Mouse (Mus musculus): ENCODE measurements at regions not wholly inside any gene's neighbourhood (a gene's known extent, or its start where the extent isn't known, plus 50 kb on each side); places are given as distances from the start of the nearest gene placed in this dataset.

- WGBS, result 52% methylated on average over 7 of the region's 7 CpGs
- Histone ChIP-seq H3K36me3 (no peaks in the 10 kb centered on the region), H3K27ac (no peak overlapping the region), H3K9me3 (no peaks in the 10 kb centered on the region), H3K9ac (no peak overlapping the region), H3K4me2 (replicated peaks) (no peak overlapping the region), H3K4me1 (peaks cover 1% of the 10 kb centered on the region; the same call in 1 of the 2 replicates), H3K27me3 (no peaks in the 10 kb centered on the region), H3K4me3 (no peak overlapping the region)
- ATAC-seq (ENCODE audit: low FRiP score, low read depth), result no peak
These were observed 112.7 kb downstream of the Fam204a start for GRCm38 (mm10) chr19:60113666-60114388.

GRCm38 (mm10) chr19:60110278-60110677 is 116.2 kb downstream of the Fam204a start:
- no peak overlapping the region for H3K27ac ChIP-seq
- no peaks in the 10 kb centered on the region for H3K4me1 ChIP-seq
- WGBS, result 58% methylated on average over 6 of the region's 6 CpGs
- no peaks in the 10 kb centered on the region for H3K36me3 ChIP-seq
- no peaks in the 10 kb centered on the region for H3K9me3 ChIP-seq
- no peak overlapping the region for H3K4me3 ChIP-seq
- H3K4me2 ChIP-seq (replicated peaks), result no peak overlapping the region
- no peak for ATAC-seq (ENCODE audit: low FRiP score, low read depth)
- H3K9ac ChIP-seq, result no peak overlapping the region
- no peaks in the 10 kb centered on the region for H3K27me3 ChIP-seq

- Histone ChIP-seq H3K4me2 (replicated peaks) (no peak overlapping the region), H3K27ac (no peak overlapping the region), H3K4me3 (no peak overlapping the region), H3K4me1 (no peaks in the 10 kb centered on the region), H3K9ac (no peak overlapping the region), H3K36me3 (no peaks in the 10 kb centered on the region), H3K27me3 (no peaks in the 10 kb centered on the region), H3K9me3 (no peaks in the 10 kb centered on the region)
- no peak for ATAC-seq (ENCODE audit: low FRiP score, low read depth)
- 59% methylated on average over 8 of the region's 8 CpGs for WGBS
These were observed 117.0 kb downstream of the Fam204a start for GRCm38 (mm10) chr19:60109488-60109887.

GRCm38 (mm10) chr19:60097915-60098314 is 128.6 kb downstream of the Fam204a start:
- H3K4me2 ChIP-seq (replicated peaks), result no peak overlapping the region
- no peak overlapping the region for H3K4me3 ChIP-seq
- H3K36me3 ChIP-seq, result no peaks in the 10 kb centered on the region
- ATAC-seq (ENCODE audit: low FRiP score, low read depth), result no peak
- H3K27ac ChIP-seq, result no peak overlapping the region
- H3K9me3 ChIP-seq, result no peaks in the 10 kb centered on the region
- no peaks in the 10 kb centered on the region for H3K27me3 ChIP-seq
- no peaks in the 10 kb centered on the region for H3K4me1 ChIP-seq
- 80% methylated on average over 3 of the region's 3 CpGs for WGBS
- H3K9ac ChIP-seq, result no peak overlapping the region

- Histone ChIP-seq H3K36me3 (no peaks in the 10 kb centered on the region), H3K9me3 (no peaks in the 10 kb centered on the region), H3K4me1 (0 out of 2 replicates have a peak, but pooled peaks cover 5% of the 10 kb centered on the region), H3K27me3 (no peaks in the 10 kb centered on the region), H3K27ac (no peak overlapping the region), H3K9ac (no peak overlapping the region), H3K4me3 (no peak overlapping the region), H3K4me2 (replicated peaks) (no peak overlapping the region)
- WGBS, result 69% methylated on average over 3 of the region's 3 CpGs
- ATAC-seq (ENCODE audit: low FRiP score, low read depth), result no peak
These were observed 131.5 kb upstream of the Rab11fip2 start for GRCm38 (mm10) chr19:60074986-60075385.

GRCm38 (mm10) chr19:60073328-60073727 is 129.9 kb upstream of the Rab11fip2 start:
- WGBS, result 58% methylated on average over 1 of the region's 1 CpGs
- 0 out of 2 replicates have a peak, but pooled peaks cover 5% of the 10 kb centered on the region for H3K4me1 ChIP-seq
- no peak overlapping the region for H3K4me3 ChIP-seq
- no peak overlapping the region for H3K9ac ChIP-seq
- H3K27me3 ChIP-seq, result no peaks in the 10 kb centered on the region
- no peak for ATAC-seq (ENCODE audit: low FRiP score, low read depth)
- no peaks in the 10 kb centered on the region for H3K9me3 ChIP-seq
- no peak overlapping the region for H3K4me2 ChIP-seq (replicated peaks)
- H3K27ac ChIP-seq, result no peak overlapping the region
- H3K36me3 ChIP-seq, result no peaks in the 10 kb centered on the region

GRCm38 (mm10) chr19:60066183-60066582 is 122.7 kb upstream of the Rab11fip2 start:
- Histone ChIP-seq H3K27ac (no peak overlapping the region), H3K9ac (no peak overlapping the region), H3K4me3 (no peak overlapping the region), H3K4me2 (replicated peaks) (no peak overlapping the region), H3K27me3 (no peaks in the 10 kb centered on the region), H3K9me3 (no peaks in the 10 kb centered on the region), H3K36me3 (no peaks in the 10 kb centered on the region), H3K4me1 (peaks cover 10% of the 10 kb centered on the region; the same call in 1 of the 2 replicates)
- no peak for ATAC-seq (ENCODE audit: low FRiP score, low read depth)
- 91% methylated on average over 3 of the region's 3 CpGs for WGBS

GRCm38 (mm10) chr19:60055121-60055874 is 111.8 kb upstream of the Rab11fip2 start:
- H3K9ac ChIP-seq, result no peak overlapping the region
- H3K4me1 ChIP-seq, result peaks cover 4% of the 10 kb centered on the region
- H3K4me3 ChIP-seq, result no peak overlapping the region
- H3K27me3 ChIP-seq, result no peaks in the 10 kb centered on the region
- no peaks in the 10 kb centered on the region for H3K9me3 ChIP-seq
- no peak overlapping the region for H3K4me2 ChIP-seq (replicated peaks)
- ATAC-seq (ENCODE audit: low FRiP score, low read depth), result no peak
- no peak overlapping the region for H3K27ac ChIP-seq
- H3K36me3 ChIP-seq, result no peaks in the 10 kb centered on the region
- WGBS, result 56% methylated on average over 4 of the region's 4 CpGs

GRCm38 (mm10) chr19:60051151-60051550 is 107.7 kb upstream of the Rab11fip2 start:
- H3K27me3 ChIP-seq, result 0 out of 2 replicates have a peak, but pooled peaks cover 2% of the 10 kb centered on the region
- H3K36me3 ChIP-seq, result no peaks in the 10 kb centered on the region
- no peaks in the 10 kb centered on the region for H3K9me3 ChIP-seq
- 29% methylated on average over 9 of the region's 9 CpGs for WGBS
- ATAC-seq (ENCODE audit: low FRiP score, low read depth), result no peak
- H3K9ac ChIP-seq, result no peak overlapping the region
- H3K4me1 ChIP-seq, result peaks cover 4% of the 10 kb centered on the region
- no peak overlapping the region for H3K27ac ChIP-seq
- no peak overlapping the region for H3K4me2 ChIP-seq (replicated peaks)
- no peak overlapping the region for H3K4me3 ChIP-seq

GRCm38 (mm10) chr19:60040721-60041120 is 97.3 kb upstream of the Rab11fip2 start:
- Histone ChIP-seq H3K27ac (no peak overlapping the region), H3K27me3 (no peaks in the 10 kb centered on the region), H3K4me2 (replicated peaks) (no peak overlapping the region), H3K36me3 (no peaks in the 10 kb centered on the region), H3K9ac (no peak overlapping the region), H3K4me3 (no peak overlapping the region), H3K9me3 (no peaks in the 10 kb centered on the region), H3K4me1 (no peaks in the 10 kb centered on the region)
- ATAC-seq (ENCODE audit: low FRiP score, low read depth), result no peak

- Histone ChIP-seq H3K9me3 (no peaks in the 10 kb centered on the region), H3K4me2 (replicated peaks) (no peak overlapping the region), H3K36me3 (no peaks in the 10 kb centered on the region), H3K27ac (no peak overlapping the region), H3K4me3 (no peak overlapping the region), H3K9ac (no peak overlapping the region), H3K4me1 (no peaks in the 10 kb centered on the region), H3K27me3 (no peaks in the 10 kb centered on the region)
- no peak for ATAC-seq (ENCODE audit: low FRiP score, low read depth)
- 80% methylated on average over 2 of the region's 2 CpGs for WGBS
These were observed 89.2 kb upstream of the Rab11fip2 start for GRCm38 (mm10) chr19:60032667-60033066.

GRCm38 (mm10) chr19:60030212-60030788 is 86.8 kb upstream of the Rab11fip2 start:
- Histone ChIP-seq H3K4me1 (no peaks in the 10 kb centered on the region), H3K27ac (no peak overlapping the region), H3K4me3 (no peak overlapping the region), H3K9ac (no peak overlapping the region), H3K27me3 (no peaks in the 10 kb centered on the region), H3K4me2 (replicated peaks) (no peak overlapping the region), H3K36me3 (no peaks in the 10 kb centered on the region), H3K9me3 (no peaks in the 10 kb centered on the region)
- ATAC-seq (ENCODE audit: low FRiP score, low read depth), result no peak
- WGBS, result 50% methylated on average over 3 of the region's 3 CpGs
